Mouse (Mus musculus): Measurements from ENCODE around the gene Iffo2.
"Not testable (repeated sequence)": the region's sequence is repeated elsewhere in the genome, so short reads cannot be mapped to it uniquely, and the experiment has no call there.

Iffo2 gene

DNA sequence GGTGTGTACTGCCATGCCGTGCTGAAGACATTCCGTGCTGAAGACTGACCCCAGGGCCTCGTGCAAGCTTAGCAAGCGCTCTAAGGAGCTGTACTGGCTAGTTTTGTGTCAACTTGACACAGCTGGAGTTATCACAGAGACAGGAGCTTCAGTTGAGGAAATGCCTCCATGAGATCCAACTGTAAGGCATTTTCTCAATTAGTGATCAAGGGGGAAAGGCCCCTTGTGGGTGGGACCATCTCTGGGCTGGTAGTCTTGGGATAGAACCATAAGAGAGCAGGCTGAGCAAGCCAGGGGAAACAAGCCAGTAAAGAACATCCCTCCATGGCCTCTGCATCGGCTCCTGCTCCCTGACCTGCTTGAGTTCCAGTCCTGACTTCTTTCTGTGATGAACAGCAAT lies at the start of gene Iffo2:
TSS of gene Iffo2 (plus strand) at position 301 of the 400 bp plus-strand sequence.
- not testable (repeated sequence) for DNase-seq (ENCODE audit: low spot score in 2 of 2)

- DNase-seq (ENCODE audit: low spot score in 2 of 2): no peak
Observed at GRCm38 (mm10) chr4:139481400-139481799, 48.9 kb upstream of the Iffo2 start.

GRCm38 (mm10) chr4:139483461-139484105 lies 46.8 kb upstream of the Iffo2 start:
- no peak for DNase-seq (ENCODE audit: low spot score in 2 of 2)

- no peak for DNase-seq (ENCODE audit: low spot score in 2 of 2)
Observed at GRCm38 (mm10) chr4:139484496-139484895, 45.9 kb upstream of the Iffo2 start.

DNA sequence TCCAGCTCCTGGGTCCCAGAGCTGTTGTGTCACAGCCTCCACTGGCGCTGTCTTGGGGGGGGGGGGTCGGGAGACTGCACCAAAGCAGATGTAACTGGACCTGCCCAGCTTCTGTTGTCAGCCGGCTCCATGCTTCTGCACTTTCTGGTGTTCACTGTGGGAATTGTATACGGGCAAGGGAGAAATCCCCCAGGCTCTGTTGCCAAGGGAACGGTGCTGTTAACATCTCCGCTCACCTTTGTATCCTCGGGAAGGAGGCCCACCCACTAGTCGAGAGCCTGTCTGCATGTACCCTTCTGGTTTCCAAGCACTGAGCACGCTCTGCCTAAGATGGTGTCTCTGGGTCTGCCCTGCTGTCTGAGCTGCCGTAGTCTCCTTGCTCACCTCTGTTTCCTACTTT lies 43.3 kb upstream of the Iffo2 start:
- DNase-seq (ENCODE audit: low spot score in 2 of 2): no peak

GRCm38 (mm10) chr4:139488325-139488724 lies 42.0 kb upstream of the Iffo2 start:
- DNase-seq (ENCODE audit: low spot score in 2 of 2): no peak

GRCm38 (mm10) chr4:139489946-139490345 lies 40.4 kb upstream of the Iffo2 start:
- DNase-seq (ENCODE audit: low spot score in 2 of 2): no peak

- peak in 1 of 2 experiments; percentile 35 for DNase-seq (ENCODE audit: low spot score in 2 of 2)
Observed at GRCm38 (mm10) chr4:139490413-139491055, 39.8 kb upstream of the Iffo2 start.

DNA sequence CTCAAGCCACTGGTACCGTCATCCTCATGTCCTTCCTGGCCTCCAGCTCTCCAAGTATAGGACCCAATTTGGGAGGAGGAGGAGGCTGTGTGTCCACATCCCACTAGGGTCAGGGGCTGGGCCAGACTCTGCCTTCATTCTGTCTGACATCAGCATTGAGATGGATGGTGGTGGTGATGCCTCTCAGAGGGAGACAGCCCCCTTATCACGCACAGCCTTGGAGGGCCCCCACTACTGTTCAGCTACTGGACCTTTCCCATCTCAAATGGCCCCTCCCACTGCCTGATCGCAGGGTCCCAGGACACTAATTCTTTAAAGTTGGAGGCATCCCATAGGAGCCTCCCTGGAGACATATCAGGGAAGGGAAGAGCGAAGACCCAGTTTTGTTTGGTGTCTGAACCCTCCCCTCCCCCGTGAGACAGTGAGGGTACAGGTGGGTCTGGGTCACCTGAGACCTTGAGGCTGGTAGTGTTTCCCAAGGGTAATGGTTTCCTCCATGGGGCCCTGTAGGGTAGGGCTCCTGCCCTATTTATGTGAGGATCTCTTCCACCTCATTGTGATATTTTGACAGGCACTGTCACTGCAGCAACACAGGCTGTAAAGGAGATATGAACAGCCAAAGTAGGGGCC lies 38.7 kb upstream of the Iffo2 start:
- DNase-seq (ENCODE audit: low spot score in 2 of 2): no peak

- peak in 1 of 2 experiments; percentile 19 for DNase-seq (ENCODE audit: low spot score in 2 of 2)
Observed at GRCm38 (mm10) chr4:139492258-139492833, 38.0 kb upstream of the Iffo2 start.

DNA sequence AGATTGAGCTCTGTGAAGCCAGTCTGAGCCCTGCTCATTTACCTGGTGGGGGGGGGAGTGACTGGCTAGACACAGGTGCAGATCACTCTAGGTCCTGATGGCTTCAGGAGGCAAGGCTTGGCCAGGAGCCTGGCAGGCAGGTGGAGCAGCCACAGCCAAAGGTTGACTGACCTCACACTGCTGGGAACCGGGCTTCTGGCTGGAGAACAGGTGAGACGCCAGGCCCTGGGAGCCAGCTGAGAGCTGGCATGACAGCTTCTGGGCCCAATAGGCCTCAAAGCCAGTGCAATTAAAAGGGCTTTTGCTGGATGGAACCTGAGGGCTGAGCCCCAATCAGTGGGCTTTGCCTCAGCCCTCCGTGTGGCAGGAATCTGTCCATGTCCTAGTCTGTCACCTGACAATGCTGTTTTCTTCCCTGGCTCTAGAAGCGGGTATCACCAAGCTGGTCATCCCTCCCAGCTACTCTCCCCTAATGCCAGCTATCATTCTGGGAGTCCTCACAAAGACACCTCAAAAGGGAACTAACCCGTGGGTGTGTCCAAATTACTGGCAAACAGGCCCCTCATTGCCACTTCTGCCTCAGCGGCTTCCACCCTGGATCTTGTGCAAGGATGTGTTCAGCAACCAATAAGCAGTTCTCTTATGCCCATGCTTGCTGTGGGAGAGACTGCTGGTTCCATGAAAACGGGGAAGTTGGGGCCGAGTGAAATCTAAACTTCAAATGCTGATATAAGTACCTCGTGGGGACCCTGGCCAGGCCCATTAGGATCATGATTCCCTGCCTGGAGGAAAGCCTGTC lies 36.9 kb upstream of the Iffo2 start:
- peak in 1 of 2 experiments; percentile 14 for DNase-seq (ENCODE audit: low spot score in 2 of 2)

- no peak for DNase-seq (ENCODE audit: low spot score in 2 of 2)
Observed at GRCm38 (mm10) chr4:139500814-139501213, 29.5 kb upstream of the Iffo2 start.

DNA sequence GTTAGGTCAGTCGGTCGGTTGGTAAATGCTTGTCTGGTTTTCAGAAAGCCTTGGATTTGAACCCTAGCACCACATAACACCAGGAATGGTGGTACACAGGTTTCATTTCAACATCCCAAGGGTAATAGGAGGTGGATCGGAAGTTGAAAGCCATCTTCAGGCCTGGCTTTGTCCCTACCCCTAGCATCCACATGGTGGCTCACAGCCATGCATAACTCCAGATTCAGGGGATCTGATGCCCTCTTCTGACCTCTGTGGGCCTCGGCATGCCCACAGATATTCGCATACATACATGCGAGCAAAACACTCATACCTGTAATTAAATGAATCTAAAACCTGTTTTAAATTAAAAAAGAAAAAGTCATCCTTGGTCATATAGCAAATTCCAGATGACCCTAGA lies 28.6 kb upstream of the Iffo2 start:
- DNase-seq (ENCODE audit: low spot score in 2 of 2): no peak

- DNase-seq (ENCODE audit: low spot score in 2 of 2): no peak
Observed at GRCm38 (mm10) chr4:139503919-139504318, 26.4 kb upstream of the Iffo2 start.

GRCm38 (mm10) chr4:139505716-139506115 lies 24.6 kb upstream of the Iffo2 start:
- DNase-seq (ENCODE audit: low spot score in 2 of 2): no peak

GRCm38 (mm10) chr4:139506727-139507126 lies 23.6 kb upstream of the Iffo2 start:
- no peak for DNase-seq (ENCODE audit: low spot score in 2 of 2)

GRCm38 (mm10) chr4:139509069-139509468 lies 21.3 kb upstream of the Iffo2 start:
- DNase-seq (ENCODE audit: low spot score in 2 of 2): no peak

- DNase-seq (ENCODE audit: low spot score in 2 of 2): no peak
Observed at GRCm38 (mm10) chr4:139511557-139511956, 18.8 kb upstream of the Iffo2 start.

- no peak for DNase-seq (ENCODE audit: low spot score in 2 of 2)
Observed at GRCm38 (mm10) chr4:139512985-139513384, 17.4 kb upstream of the Iffo2 start.

- DNase-seq (ENCODE audit: low spot score in 2 of 2): no peak
Observed at GRCm38 (mm10) chr4:139519221-139519620, 11.1 kb upstream of the Iffo2 start.

DNA sequence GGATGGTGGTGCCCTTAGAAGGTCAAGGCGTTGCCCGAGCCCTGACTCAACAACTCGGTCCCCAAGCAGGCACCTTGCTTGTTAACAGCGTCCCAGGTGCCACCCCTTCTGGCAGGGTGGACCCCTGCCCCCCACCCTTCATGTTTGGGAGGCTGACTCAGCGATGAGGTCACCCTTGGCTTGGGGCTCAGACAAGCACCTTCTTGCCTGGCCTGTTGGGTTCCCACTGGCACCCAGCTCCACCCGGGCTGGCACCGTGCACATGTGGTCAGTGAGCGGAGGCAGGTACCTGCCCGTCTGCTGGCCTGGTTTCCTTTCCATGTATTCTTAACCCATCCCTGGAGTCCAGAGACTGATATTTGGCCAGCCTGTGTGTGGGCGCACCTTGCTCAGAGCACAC lies 8.4 kb upstream of the Iffo2 start:
- DNase-seq (ENCODE audit: low spot score in 2 of 2): peak; percentile 72 to 81

GRCm38 (mm10) chr4:139526475-139526874 lies 3.9 kb upstream of the Iffo2 start:
- no peak for DNase-seq (ENCODE audit: low spot score in 2 of 2)
